Comparison of ENCODE assay signal across 9 mouse cellular contexts in the genomic region with DNA sequence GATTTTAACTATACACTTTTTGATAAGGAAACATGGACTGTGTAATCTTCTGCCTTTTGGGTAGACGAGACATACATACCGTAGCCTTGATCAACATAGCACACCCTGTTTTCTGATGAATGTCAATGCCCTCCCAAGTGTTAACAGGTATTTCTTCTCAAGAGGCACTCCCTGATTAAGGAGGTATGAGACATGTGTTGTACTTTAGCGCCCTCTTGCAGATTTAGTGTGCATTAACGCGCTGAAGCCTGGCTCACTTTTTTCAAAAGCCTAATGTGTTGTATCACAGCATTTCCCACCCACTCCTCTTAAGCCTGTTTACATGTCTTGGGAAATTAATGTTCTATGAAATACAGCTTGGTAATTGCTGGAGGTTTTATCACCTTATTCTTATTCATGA. TPM values are rescaled to one million over a fixed set of nuclear protein-coding genes. Genes with fewer than 3 reads are reported as not detected.
DNase-seq lines count a peak whose midpoint lies in the region; ATAC-seq and TF ChIP-seq lines count a peak whose summit lies in the region.
"Had no signal": no experiment of that assay in that cellular context is flagged by ENCODE, and none has a peak within 500 bp of the region (broad histone marks: within the 10 kb centered on the region; RNA-seq: fewer than 3 reads in every experiment).

No protein-coding gene starts in this region.

- no peak overlapping the region for H3K27ac ChIP-seq in forebrain, embryonic 16.5 days (ENCODE audit: low read length)
- H3K27ac ChIP-seq in forebrain, embryonic 12.5 days: no peak overlapping the region
- no peak overlapping the region for H3K27ac ChIP-seq in midbrain, postnatal 0 days (ENCODE audit: low read depth, low read length)
- no peak overlapping the region for H3K27ac ChIP-seq in midbrain, embryonic 13.5 days
- H3K27ac ChIP-seq: hindbrain, embryonic 15.5 days had no signal

- H3K4me2 ChIP-seq in forebrain, embryonic 16.5 days (ENCODE audit: low read length): no peak overlapping the region
- H3K4me2 ChIP-seq in forebrain, embryonic 12.5 days: no peak overlapping the region
- H3K4me2 ChIP-seq in midbrain, postnatal 0 days (ENCODE audit: low read depth, low read length, poor library complexity, severe bottlenecking): no peak overlapping the region
- no peak overlapping the region for H3K4me2 ChIP-seq in midbrain, embryonic 13.5 days (replicated peaks)
- H3K4me2 ChIP-seq: hindbrain, embryonic 15.5 days had no signal

- H3K27me3 ChIP-seq in forebrain, embryonic 16.5 days (replicated peaks; ENCODE audit: control insufficient read depth, insufficient read depth, low read length): no peaks in the 10 kb centered on the region
- H3K27me3 ChIP-seq in forebrain, embryonic 12.5 days: no peaks in the 10 kb centered on the region
- H3K27me3 ChIP-seq in midbrain, postnatal 0 days (ENCODE audit: insufficient read depth, low read length): no peaks in the 10 kb centered on the region
- no peaks in the 10 kb centered on the region for H3K27me3 ChIP-seq in midbrain, embryonic 13.5 days
- H3K27me3 ChIP-seq: hindbrain, embryonic 15.5 days had no signal

- peak; percentile 71 for TF ChIP-seq CTCF in midbrain, postnatal 0 days (IDR thresholded peaks at IDR 0.05)

- no peaks in the 10 kb centered on the region for H3K4me1 ChIP-seq in forebrain, embryonic 16.5 days (replicated peaks; ENCODE audit: control insufficient read depth, insufficient read depth, low read length)
- no peaks in the 10 kb centered on the region for H3K4me1 ChIP-seq in forebrain, embryonic 12.5 days
- no peaks in the 10 kb centered on the region for H3K4me1 ChIP-seq in midbrain, postnatal 0 days (ENCODE audit: insufficient read depth, low read length)
- no peaks in the 10 kb centered on the region for H3K4me1 ChIP-seq in midbrain, embryonic 13.5 days (replicated peaks)
- H3K4me1 ChIP-seq: hindbrain, embryonic 15.5 days had no signal

- ATAC-seq in forebrain, embryonic 16.5 days: 0 out of 2 replicates have a peak, but pooled peaks have one; percentile 15
- no peak for ATAC-seq in forebrain, embryonic 12.5 days (ENCODE audit: low FRiP score)
- no peak for ATAC-seq in midbrain, postnatal 0 days (ENCODE audit: low FRiP score)
- no peak for ATAC-seq in midbrain, embryonic 13.5 days

- no peak overlapping the region for H3K4me3 ChIP-seq in forebrain, embryonic 16.5 days (replicated peaks; ENCODE audit: low read length)
- no peak overlapping the region for H3K4me3 ChIP-seq in forebrain, embryonic 12.5 days (replicated peaks)
- no peak overlapping the region for H3K4me3 ChIP-seq in midbrain, postnatal 0 days (ENCODE audit: low read depth, low read length)
- no peak overlapping the region for H3K4me3 ChIP-seq in midbrain, embryonic 13.5 days (replicated peaks)
- H3K4me3 ChIP-seq: hindbrain, embryonic 15.5 days had no signal

- peak; percentile 62 for DNase-seq in midbrain, postnatal 0 days (ENCODE audit: low spot score)
- DNase-seq in cerebellum, postnatal 25 days: peak; percentile 33 to 58
- DNase-seq in left cerebral cortex, postnatal 14 days (ENCODE audit: low spot score in 2 of 2): peak; percentile 45 to 54
- peak; percentile 10 for DNase-seq in right cerebral cortex, postnatal 25 days
- DNase-seq in spleen, adult 12 weeks (ENCODE audit: low spot score): no peak

- WGBS in forebrain, embryonic 16.5 days: 45% methylated on average over 5 of the region's 5 CpGs
- WGBS in forebrain, embryonic 12.5 days: 44% methylated on average over 5 of the region's 5 CpGs
- WGBS in midbrain, postnatal 0 days: 53% methylated on average over 5 of the region's 5 CpGs
- 48% methylated on average over 5 of the region's 5 CpGs for WGBS in midbrain, embryonic 13.5 days

- intact Hi-C loops in left cerebral cortex, postnatal 14 days (cut with DNase I): no loop called here

- no peak overlapping the region for H3K9ac ChIP-seq in forebrain, embryonic 16.5 days (replicated peaks; ENCODE audit: low read depth, low read length)
- no peak overlapping the region for H3K9ac ChIP-seq in forebrain, embryonic 12.5 days
- no peak overlapping the region for H3K9ac ChIP-seq in midbrain, postnatal 0 days (replicated peaks; ENCODE audit: low read length, poor library complexity, severe bottlenecking)
- H3K9ac ChIP-seq in midbrain, embryonic 13.5 days (replicated peaks): no peak overlapping the region
- H3K9ac ChIP-seq: hindbrain, embryonic 15.5 days had no signal

- no peaks in the 10 kb centered on the region for H3K9me3 ChIP-seq in forebrain, embryonic 16.5 days (ENCODE audit: control insufficient read depth, low read length)
- H3K9me3 ChIP-seq in forebrain, embryonic 12.5 days: no peaks in the 10 kb centered on the region
- no peaks in the 10 kb centered on the region for H3K9me3 ChIP-seq in midbrain, postnatal 0 days (ENCODE audit: low read length)
- H3K9me3 ChIP-seq in midbrain, embryonic 13.5 days: no peaks in the 10 kb centered on the region
- H3K9me3 ChIP-seq: hindbrain, embryonic 15.5 days had no signal

- no peaks in the 10 kb centered on the region for H3K36me3 ChIP-seq in forebrain, embryonic 16.5 days (ENCODE audit: control insufficient read depth, insufficient read depth)
- no peaks in the 10 kb centered on the region for H3K36me3 ChIP-seq in forebrain, embryonic 12.5 days (replicated peaks)
- H3K36me3 ChIP-seq in midbrain, postnatal 0 days (ENCODE audit: insufficient read depth, low read length): no peaks in the 10 kb centered on the region
- no peaks in the 10 kb centered on the region for H3K36me3 ChIP-seq in midbrain, embryonic 13.5 days

RNA-seq across cellular contexts. Expression of gene Mtmr1, which starts 17.0 kb away (rescaled TPM):
- polyA plus RNA-seq in forebrain, embryonic 16.5 days (2015; fragmentation: Nextera tagmentation; extraction: Ambion mirVana): 18.2 and 19.3 TPM in 2 replicates
- polyA plus RNA-seq in forebrain, embryonic 12.5 days (2016; fragmentation: Nextera tagmentation; extraction: Ambion mirVana): 17.3 and 18.8 TPM in 2 replicates
- total RNA-seq in midbrain, postnatal 0 days (2014; rRNA removed): 27.7 and 36.5 TPM in 2 replicates
- 9.9 and 11.3 TPM in 2 replicates for polyA plus RNA-seq in midbrain, postnatal 0 days (2015; fragmentation: Nextera tagmentation; extraction: Ambion mirVana)
- polyA plus RNA-seq in midbrain, embryonic 13.5 days (2015; fragmentation: Nextera tagmentation; extraction: Ambion mirVana): 16.3 and 17.1 TPM in 2 replicates
- total RNA-seq in left cerebral cortex, postnatal 14 days (2021): 10 to 100 TPM; 36.5 to 42.4 TPM
